Mouse (Mus musculus): Measurements from ENCODE around the gene Gm14124.

Gene Gm14124

DNA sequence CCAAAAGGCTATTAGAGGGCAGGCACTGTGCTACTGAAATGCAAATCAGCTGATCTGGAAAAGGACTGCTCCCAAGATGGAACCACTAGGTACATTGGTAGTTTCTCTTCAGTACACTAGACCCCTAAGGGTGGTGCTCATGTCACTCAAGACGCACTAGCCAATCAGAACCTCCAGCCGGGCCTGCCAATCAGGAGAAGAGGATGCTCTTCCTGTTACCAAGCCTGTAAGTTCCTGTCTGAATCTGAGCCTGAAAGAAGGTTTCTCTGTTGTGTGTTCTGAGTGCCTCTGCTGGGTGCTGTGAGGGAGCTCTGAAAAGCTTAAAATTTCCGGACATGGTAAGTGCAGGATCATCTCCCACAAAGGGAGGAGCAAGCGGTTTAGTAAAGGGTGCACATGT is at the start of gene Gm14124:
Gene Gm14124 (plus strand): TSS at position 227 of the 400 bp plus-strand sequence.
- 84% methylated on average over 4 of the region's 4 CpGs for WGBS

DNA sequence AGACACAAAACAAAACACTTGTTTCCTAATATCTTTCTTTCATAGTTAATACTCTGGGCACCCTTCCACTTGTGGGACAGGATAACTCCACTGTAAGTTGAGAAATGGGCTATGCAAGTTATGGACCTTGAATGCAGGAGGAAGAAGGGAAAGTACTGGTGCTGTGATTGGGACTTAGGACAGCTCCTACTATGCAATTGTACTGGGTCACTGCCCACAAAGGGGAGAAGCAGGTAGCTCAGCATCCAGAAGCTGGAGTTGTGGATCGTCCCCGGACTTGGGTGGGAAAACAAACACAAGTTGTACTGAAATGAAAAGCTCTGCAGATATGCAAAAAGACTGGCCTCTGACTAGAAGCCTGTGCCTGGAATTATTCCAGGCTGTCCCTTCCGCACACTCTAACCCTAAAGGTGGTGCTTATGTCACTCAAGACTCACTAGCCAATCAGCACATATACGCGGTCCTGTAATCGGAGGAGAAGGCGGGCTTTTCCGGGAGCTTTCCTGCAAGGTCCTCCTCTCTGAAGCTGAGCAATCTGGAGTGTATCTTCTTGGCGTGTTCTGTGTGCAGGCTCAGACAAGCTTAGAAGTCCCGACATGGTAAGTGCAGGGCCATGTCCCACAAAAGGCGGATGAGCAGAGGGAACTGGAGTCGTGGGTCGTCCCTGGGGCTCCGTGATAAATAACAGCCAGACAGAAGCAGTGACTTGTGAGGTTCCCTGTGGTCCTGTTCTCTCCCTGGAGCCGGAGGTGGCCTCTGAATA is 39.5 kb upstream of the Gm14124 start, which contains the start of gene Zfp937:
Gene Zfp937 (plus strand): TSS at position 474 of the 763 bp plus-strand sequence.
- 2% methylated on average over 15 of the region's 15 CpGs for WGBS

DNA sequence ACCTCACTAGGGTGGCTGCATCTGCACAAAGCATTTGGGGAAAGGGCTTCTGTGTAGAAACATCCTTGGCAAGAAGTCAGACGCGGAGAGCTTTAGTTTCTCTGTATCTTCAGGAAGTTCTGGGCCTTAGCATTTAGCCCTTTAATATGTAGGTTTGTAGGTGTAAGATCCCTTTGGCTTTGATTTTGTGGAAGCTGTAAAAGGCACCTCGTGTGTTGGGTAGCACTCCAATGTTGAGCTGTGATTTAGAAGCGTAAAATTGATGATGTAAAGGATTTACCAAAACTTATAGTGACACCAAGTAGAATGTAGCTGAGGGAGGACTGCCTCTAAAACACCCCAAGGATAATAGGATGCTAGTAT is 39.0 kb upstream of the Gm14124 start:
- WGBS: 14% methylated on average over 4 of the region's 4 CpGs

DNA sequence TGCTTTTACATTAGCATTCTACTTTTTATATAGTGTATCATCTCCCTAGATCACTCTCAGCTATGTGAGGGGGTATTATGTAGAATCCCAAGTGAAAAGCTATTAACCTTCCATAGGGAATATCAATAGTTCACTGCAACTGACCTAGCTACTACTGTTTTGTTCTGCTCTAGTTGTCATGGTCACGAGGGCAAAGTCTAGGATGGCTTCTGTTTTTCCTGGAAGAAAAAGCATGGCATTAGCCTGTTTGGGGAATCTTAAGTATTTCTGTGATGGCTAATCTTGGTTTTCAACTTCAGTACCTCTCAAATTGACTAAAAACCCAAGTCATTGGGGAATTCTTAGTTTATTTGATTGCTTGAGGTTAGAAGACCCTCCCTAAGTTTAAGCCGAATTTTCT is 14.1 kb upstream of the Gm14124 start:
- 90% methylated on average over 2 of the region's 2 CpGs for WGBS

DNA sequence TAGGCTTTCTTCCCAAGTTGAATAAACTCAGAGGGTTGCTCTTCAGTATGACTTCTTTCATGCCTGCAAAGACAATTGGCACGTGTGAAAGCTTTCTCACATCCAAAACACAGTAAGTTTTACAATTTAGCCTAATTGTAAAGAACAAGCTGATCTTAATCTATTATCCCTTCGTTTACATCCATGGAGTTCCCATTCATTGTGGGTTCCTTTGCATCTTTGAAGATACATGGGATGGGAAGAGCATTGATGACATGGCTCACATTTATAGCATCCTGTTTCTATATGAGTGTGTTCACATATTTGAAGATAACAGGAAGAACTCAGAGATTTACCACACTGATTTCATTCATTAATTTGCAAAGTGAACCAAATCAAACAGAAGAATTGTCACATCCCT is 1.8 kb upstream of the Gm14124 start, which contains the start of gene Gm21994:
Gene Gm21994 (minus strand): TSS at position 101 of the 400 bp plus-strand sequence.
- 46% methylated on average over 2 of the region's 2 CpGs for WGBS

DNA sequence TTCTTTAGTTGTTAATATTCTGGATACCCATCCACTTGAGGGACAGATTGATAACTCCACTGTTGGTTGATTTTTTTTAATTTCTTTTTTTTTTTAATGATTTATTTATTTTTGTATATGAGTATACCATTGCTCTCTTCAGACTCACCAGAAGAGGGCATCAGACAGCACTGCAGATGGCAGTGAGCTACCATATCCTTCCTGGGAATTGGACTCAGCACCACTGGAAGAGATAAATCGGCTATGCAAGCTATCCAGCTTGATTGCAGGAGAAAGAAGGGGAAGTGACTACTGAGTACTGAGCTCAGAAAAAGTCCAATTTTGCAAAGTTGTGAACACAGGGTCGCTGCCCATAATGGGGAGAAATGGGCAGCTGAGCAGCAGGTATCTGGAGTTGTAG is 456 bp upstream of the Gm14124 start:
- 57% methylated on average over 2 of the region's 2 CpGs for WGBS

DNA sequence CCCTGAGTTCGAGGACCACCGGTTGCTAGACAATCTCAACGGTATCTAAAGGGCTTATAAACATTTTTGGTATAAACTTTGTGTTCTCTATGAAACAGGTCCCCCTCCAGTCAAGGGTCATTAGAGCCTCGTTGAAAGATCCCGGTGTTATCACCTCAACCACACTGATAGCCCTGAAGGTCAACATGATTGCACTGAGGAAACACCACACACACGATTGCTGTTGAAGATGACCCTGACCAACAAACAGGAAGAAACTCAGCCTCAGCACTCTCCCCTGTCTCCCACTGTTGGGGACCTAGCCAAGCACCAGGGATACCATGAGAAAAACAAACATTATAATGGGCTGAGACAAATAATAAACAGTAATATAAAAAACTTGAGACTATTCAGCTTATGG is 36.4 kb downstream of the Gm14124 start:
- 89% methylated on average over 6 of the region's 6 CpGs for WGBS

DNA sequence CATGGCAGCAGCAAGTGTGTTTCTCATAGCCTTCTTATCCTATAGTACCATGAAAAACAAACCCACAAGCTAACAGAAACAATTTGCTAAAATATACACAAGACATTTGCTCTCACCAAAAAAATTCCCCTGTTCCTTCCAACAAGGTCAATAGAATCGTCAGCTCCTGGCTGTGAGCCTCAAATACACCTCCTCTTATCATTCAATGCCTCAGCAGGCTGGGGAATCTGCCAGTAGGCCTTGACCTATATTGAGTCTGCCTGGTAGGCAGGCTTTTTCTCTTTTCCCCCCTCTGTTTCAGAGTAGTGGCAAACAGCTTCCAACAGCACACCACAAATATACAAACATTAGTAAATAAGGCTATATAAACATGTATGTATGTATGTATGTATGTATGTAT is 41.8 kb downstream of the Gm14124 start:
- 31% methylated on average over 1 of the region's 1 CpGs for WGBS

DNA sequence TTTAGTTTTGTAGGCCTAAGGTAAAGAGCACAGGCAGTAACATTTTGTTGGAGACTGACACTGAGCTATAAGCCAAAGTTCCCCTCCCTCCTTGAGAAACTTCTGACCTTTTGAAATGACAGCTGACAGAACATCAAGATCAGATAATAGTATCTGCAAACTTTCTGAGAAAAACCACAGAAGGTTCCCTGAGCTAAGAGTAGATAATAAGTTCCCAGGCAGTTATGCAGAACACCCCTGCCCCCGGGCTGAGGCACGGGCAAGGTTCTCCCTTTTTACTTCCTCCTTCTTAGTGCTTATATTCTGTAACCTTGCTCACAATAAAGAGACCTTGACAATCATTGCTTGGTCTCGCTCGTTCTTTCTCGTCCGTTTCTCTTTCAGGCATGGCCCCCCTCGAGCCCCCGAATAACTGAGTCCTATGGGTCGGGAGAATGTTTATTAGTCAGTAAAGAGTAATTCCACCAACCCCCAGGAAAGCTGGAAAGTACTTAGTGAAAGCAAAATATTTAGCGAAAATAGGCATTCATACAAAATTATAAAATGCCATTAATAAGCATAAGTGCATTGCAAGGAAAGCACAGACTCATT is 50.0 kb downstream of the Gm14124 start:
- WGBS: 85% methylated on average over 10 of the region's 10 CpGs

DNA sequence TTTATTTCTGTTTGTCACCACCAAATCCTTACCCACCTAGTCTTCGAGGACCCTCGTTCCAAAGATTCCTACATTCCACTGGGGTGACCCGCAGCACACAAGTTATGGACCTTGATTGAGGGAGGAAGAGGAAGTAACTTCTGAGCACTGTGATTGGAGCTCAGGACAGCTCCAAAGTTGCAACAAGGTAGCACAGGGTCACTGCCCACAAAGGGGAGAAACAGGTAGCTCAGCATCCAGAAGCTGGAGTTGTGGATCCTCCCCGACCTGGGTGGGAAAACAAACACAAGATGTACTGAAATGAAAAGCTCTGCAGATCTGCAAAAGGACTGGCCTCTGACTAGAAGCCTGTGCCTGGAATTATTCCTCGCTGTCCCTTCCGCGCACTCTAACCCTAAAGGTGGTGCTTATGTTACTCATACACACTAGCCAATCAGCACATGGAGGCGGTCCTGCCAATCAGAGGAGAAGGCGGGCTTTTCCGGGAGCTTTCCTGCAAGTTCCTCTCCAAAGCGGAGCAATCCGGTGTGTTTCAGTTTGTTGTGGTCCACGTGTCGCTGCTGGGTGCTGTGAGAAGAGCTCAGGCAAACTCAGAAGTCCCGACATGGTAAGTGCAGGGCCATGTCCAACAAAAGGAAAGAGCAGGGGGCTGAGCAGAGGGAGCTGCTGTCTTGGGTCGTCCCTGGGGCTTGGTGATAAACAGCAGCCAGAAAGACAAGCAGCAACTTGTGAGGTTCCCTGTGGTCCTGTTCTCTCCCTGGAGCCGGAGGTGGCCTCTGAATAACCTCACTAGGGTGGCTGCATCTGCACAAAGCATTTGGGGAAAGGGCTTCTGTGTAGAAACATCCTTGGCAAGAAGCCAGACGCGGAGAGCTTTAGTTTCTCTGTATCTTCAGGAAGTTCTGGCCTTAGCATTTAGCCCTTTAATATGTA is 53.9 kb downstream of the Gm14124 start:
- WGBS: 15% methylated on average over 19 of the region's 19 CpGs

DNA sequence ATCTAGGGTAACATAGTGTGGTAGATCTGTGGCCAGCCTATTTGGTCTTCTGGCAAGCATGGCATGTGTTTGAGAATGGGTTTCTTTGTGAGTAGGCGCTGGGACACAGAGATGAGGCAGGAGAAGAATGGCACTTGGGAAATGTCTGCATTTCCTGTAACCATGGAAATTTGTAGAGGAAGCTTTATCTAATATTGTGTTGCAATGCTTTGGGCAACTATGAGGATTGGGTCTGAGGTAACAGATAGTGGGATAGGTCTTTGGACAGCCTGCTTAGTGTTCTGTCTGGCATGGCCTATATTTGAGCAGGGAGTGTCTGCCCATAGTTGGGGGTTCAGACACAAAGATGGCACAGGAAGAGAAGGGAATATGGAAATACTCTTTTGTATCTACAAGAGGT is 61.7 kb downstream of the Gm14124 start:
- 94% methylated on average over 1 of the region's 1 CpGs for WGBS
